Mouse (Mus musculus): Measurements from ENCODE around the gene Cmtm8. TPM values are rescaled to one million over a fixed set of nuclear protein-coding genes. Genes with fewer than 3 reads are reported as not detected.

Gene Cmtm8
- polyA plus RNA-seq, 1 experiment from 2014 or later = 17.9 TPM

- H3K4me2 ChIP-seq = no peak overlapping the region
- H3K9me3 ChIP-seq (replicated peaks) = no peaks in the 10 kb centered on the region
- H3K4me1 ChIP-seq = no peaks in the 10 kb centered on the region
- no peak overlapping the region for H3K27ac ChIP-seq
- peaks cover 25% of the 10 kb centered on the region for H3K36me3 ChIP-seq
- no peaks in the 10 kb centered on the region for H3K27me3 ChIP-seq (replicated peaks)
- WGBS (ENCODE audit: insufficient replicate concordance) = 75% methylated on average over 2 of the region's 2 CpGs
- no peak for ATAC-seq
- H3K4me3 ChIP-seq = no peak overlapping the region
- H3K9ac ChIP-seq = no peak overlapping the region
Measured at GRCm38 (mm10) chr9:114767507-114767906, 76.4 kb downstream of the Cmtm8 start.

GRCm38 (mm10) chr9:114767030-114767429, 76.9 kb downstream of the Cmtm8 start:
- ATAC-seq = no peak
- no peaks in the 10 kb centered on the region for H3K4me1 ChIP-seq
- peaks cover 23% of the 10 kb centered on the region for H3K36me3 ChIP-seq
- H3K9me3 ChIP-seq (replicated peaks) = no peaks in the 10 kb centered on the region
- H3K4me3 ChIP-seq = no peak overlapping the region
- 86% methylated on average over 13 of the region's 13 CpGs for WGBS (ENCODE audit: insufficient replicate concordance)
- H3K9ac ChIP-seq = no peak overlapping the region
- no peak overlapping the region for H3K27ac ChIP-seq
- H3K4me2 ChIP-seq = no peak overlapping the region
- no peaks in the 10 kb centered on the region for H3K27me3 ChIP-seq (replicated peaks)

- H3K4me1 ChIP-seq = no peaks in the 10 kb centered on the region
- no peak for ATAC-seq
- no peaks in the 10 kb centered on the region for H3K27me3 ChIP-seq (replicated peaks)
- H3K9ac ChIP-seq = no peak overlapping the region
- H3K36me3 ChIP-seq = peaks cover 32% of the 10 kb centered on the region
- no peak overlapping the region for H3K27ac ChIP-seq
- H3K9me3 ChIP-seq (replicated peaks) = no peaks in the 10 kb centered on the region
- 64% methylated on average over 13 of the region's 13 CpGs for WGBS (ENCODE audit: insufficient replicate concordance)
- H3K4me3 ChIP-seq = no peak overlapping the region
- H3K4me2 ChIP-seq = no peak overlapping the region
Measured at GRCm38 (mm10) chr9:114763341-114763740, 80.6 kb downstream of the Cmtm8 start.

GRCm38 (mm10) chr9:114761848-114762247, 82.1 kb downstream of the Cmtm8 start:
- H3K9ac ChIP-seq = no peak overlapping the region
- no peaks in the 10 kb centered on the region for H3K27me3 ChIP-seq (replicated peaks)
- 73% methylated on average over 11 of the region's 11 CpGs for WGBS (ENCODE audit: insufficient replicate concordance)
- no peak overlapping the region for H3K27ac ChIP-seq
- no peaks in the 10 kb centered on the region for H3K4me1 ChIP-seq
- peaks cover 35% of the 10 kb centered on the region for H3K36me3 ChIP-seq
- no peak for ATAC-seq
- H3K4me2 ChIP-seq = no peak overlapping the region
- H3K4me3 ChIP-seq = no peak overlapping the region
- no peaks in the 10 kb centered on the region for H3K9me3 ChIP-seq (replicated peaks)

- Histone ChIP-seq H3K4me1 (no peaks in the 10 kb centered on the region), H3K27ac (no peak overlapping the region), H3K9me3 (replicated peaks) (no peaks in the 10 kb centered on the region), H3K36me3 (peaks cover 49% of the 10 kb centered on the region), H3K9ac (no peak overlapping the region), H3K27me3 (replicated peaks) (no peaks in the 10 kb centered on the region), H3K4me2 (no peak overlapping the region), H3K4me3 (no peak overlapping the region)
- 74% methylated on average over 5 of the region's 5 CpGs for WGBS (ENCODE audit: insufficient replicate concordance)
- ATAC-seq = no peak
Measured at GRCm38 (mm10) chr9:114760353-114760752, 83.6 kb downstream of the Cmtm8 start.

DNA sequence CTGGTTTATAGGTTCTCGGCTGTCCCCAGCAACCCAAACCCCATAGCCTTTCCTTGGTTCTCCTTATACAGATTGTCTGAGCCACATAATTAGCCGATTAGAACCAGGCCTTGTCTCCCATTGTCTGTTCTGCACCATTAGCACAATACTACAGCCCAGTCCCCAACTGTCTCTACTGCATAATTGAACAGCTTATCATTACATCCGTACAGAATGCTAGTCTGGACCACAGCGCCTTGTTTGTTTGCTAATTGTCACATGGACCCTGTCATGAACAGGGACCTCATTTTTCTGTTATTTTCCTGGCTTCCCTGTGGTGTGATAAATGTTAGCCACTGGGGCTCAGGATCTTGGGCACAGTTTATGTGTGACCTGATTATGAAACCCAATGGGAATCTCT, 84.1 kb downstream of the Cmtm8 start:
- Histone ChIP-seq H3K4me3 (no peak overlapping the region), H3K27ac (no peak overlapping the region), H3K36me3 (peaks cover 52% of the 10 kb centered on the region), H3K4me2 (no peak overlapping the region), H3K9me3 (replicated peaks) (no peaks in the 10 kb centered on the region), H3K27me3 (replicated peaks) (no peaks in the 10 kb centered on the region), H3K4me1 (no peaks in the 10 kb centered on the region), H3K9ac (no peak overlapping the region)
- 72% methylated on average over 4 of the region's 4 CpGs for WGBS (ENCODE audit: insufficient replicate concordance)
- no peak for ATAC-seq

DNA sequence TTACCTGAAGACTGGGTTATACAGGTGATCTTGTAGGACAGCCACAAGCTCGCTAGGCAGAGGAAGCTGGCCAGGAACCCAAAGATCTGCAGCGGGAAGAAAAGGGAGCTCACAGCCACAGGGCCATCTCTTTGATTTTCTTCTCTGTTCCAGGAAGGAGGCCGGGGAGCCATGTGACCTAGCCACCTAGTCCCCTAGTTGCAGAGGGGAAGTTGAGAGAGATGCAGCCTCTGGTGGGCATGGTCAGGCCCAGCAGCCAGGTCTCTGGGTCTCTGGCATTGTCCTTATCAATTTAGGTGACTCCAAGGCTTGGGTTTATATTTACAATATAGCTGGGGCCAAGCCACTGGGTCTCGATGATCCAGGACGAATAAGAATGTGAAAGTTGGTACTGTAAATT, 85.2 kb downstream of the Cmtm8 start:
- Histone ChIP-seq H3K4me2 (no peak overlapping the region), H3K4me1 (no peaks in the 10 kb centered on the region), H3K9me3 (replicated peaks) (no peaks in the 10 kb centered on the region), H3K4me3 (no peak overlapping the region), H3K9ac (no peak overlapping the region), H3K27me3 (replicated peaks) (no peaks in the 10 kb centered on the region), H3K36me3 (peaks cover 52% of the 10 kb centered on the region), H3K27ac (no peak overlapping the region)
- ATAC-seq = no peak
- 67% methylated on average over 5 of the region's 5 CpGs for WGBS (ENCODE audit: insufficient replicate concordance)

DNA sequence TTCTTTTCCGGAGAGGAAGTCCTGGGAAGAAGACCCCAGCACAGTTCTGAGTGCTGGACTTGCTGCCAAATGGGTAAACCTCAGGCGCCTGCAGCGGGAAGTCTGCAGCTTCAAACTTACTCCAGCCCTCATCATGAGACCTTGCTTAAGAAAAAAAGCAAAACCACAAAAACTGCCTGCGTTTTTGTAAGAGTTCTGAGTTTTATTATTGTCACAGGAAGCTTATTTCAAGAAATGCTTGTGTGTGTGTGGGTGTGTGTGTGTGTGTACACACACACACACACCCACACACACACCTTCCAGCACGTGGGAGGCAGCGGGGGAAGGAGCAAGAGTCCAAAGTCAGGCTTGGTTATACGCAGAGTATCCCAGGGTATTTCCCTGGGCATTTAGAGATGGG, 85.7 kb downstream of the Cmtm8 start:
- Histone ChIP-seq H3K4me1 (peaks cover 2% of the 10 kb centered on the region), H3K9me3 (replicated peaks) (no peaks in the 10 kb centered on the region), H3K27me3 (replicated peaks) (no peaks in the 10 kb centered on the region), H3K9ac (no peak overlapping the region), H3K27ac (no peak overlapping the region), H3K4me3 (no peak overlapping the region), H3K36me3 (peaks cover 52% of the 10 kb centered on the region), H3K4me2 (no peak overlapping the region)
- ATAC-seq = no peak
- WGBS (ENCODE audit: insufficient replicate concordance) = 62% methylated on average over 7 of the region's 7 CpGs

- whole genome bisulfite sequencing (ENCODE audit: insufficient replicate concordance) = 6% methylated on average over 36 of the region's 36 CpGs
- H3K4me1 ChIP-seq = peaks cover 9% of the 10 kb centered on the region
- peak overlapping the region; percentile 57; the same call in 1 of the 2 replicates for H3K27ac ChIP-seq
- peaks cover 43% of the 10 kb centered on the region for H3K36me3 ChIP-seq
- peak overlapping the region; percentile 65 for H3K4me3 ChIP-seq
- peak overlapping the region; percentile 71 for H3K9ac ChIP-seq
- H3K9me3 ChIP-seq (replicated peaks) = no peaks in the 10 kb centered on the region
- ATAC-seq = peak; percentile 91
- peak overlapping the region; percentile 87 for H3K4me2 ChIP-seq
- no peaks in the 10 kb centered on the region for H3K27me3 ChIP-seq (replicated peaks)
Measured at GRCm38 (mm10) chr9:114752863-114753484, 91.0 kb downstream of the Cmtm8 start.

- Histone ChIP-seq H3K4me3 (no peak overlapping the region), H3K9ac (no peak overlapping the region), H3K4me2 (peak overlapping the region; percentile 87), H3K36me3 (peaks cover 50% of the 10 kb centered on the region), H3K27me3 (replicated peaks) (no peaks in the 10 kb centered on the region), H3K9me3 (replicated peaks) (no peaks in the 10 kb centered on the region), H3K4me1 (peaks cover 9% of the 10 kb centered on the region), H3K27ac (no peak overlapping the region)
- ATAC-seq = no peak
- WGBS (ENCODE audit: insufficient replicate concordance) = 58% methylated on average over 9 of the region's 9 CpGs
Measured at GRCm38 (mm10) chr9:114752311-114752710, 91.6 kb downstream of the Cmtm8 start.

GRCm38 (mm10) chr9:114751582-114751981, 92.4 kb downstream of the Cmtm8 start:
- no peaks in the 10 kb centered on the region for H3K9me3 ChIP-seq (replicated peaks)
- no peak overlapping the region for H3K4me2 ChIP-seq
- H3K9ac ChIP-seq = no peak overlapping the region
- no peak overlapping the region for H3K27ac ChIP-seq
- H3K4me1 ChIP-seq = peaks cover 9% of the 10 kb centered on the region
- H3K27me3 ChIP-seq (replicated peaks) = no peaks in the 10 kb centered on the region
- H3K36me3 ChIP-seq = peaks cover 52% of the 10 kb centered on the region
- 78% methylated on average over 3 of the region's 3 CpGs for WGBS (ENCODE audit: insufficient replicate concordance)
- no peak overlapping the region for H3K4me3 ChIP-seq
- no peak for ATAC-seq

- Histone ChIP-seq H3K4me3 (no peak overlapping the region), H3K4me1 (peaks cover 16% of the 10 kb centered on the region), H3K27ac (no peak overlapping the region), H3K9ac (no peak overlapping the region), H3K27me3 (replicated peaks) (no peaks in the 10 kb centered on the region), H3K4me2 (no peak overlapping the region), H3K36me3 (peaks cover 68% of the 10 kb centered on the region), H3K9me3 (replicated peaks) (no peaks in the 10 kb centered on the region)
- 87% methylated on average over 12 of the region's 12 CpGs for WGBS (ENCODE audit: insufficient replicate concordance)
- ATAC-seq = no peak
Measured at GRCm38 (mm10) chr9:114747466-114747865, 96.5 kb downstream of the Cmtm8 start.

- Histone ChIP-seq H3K27ac (no peak overlapping the region), H3K4me2 (no peak overlapping the region), H3K9me3 (replicated peaks) (no peaks in the 10 kb centered on the region), H3K36me3 (peaks cover 71% of the 10 kb centered on the region), H3K27me3 (replicated peaks) (no peaks in the 10 kb centered on the region), H3K4me3 (no peak overlapping the region), H3K9ac (no peak overlapping the region), H3K4me1 (peaks cover 16% of the 10 kb centered on the region)
- no peak for ATAC-seq
- 81% methylated on average over 10 of the region's 10 CpGs for WGBS (ENCODE audit: insufficient replicate concordance)
Measured at GRCm38 (mm10) chr9:114747012-114747411, 96.9 kb downstream of the Cmtm8 start.
